Mouse (Mus musculus) heart, adult 8-10 months (tissue): Measurements from ENCODE around the gene Crispld2. TPM values are rescaled to one million over a fixed set of nuclear protein-coding genes. Genes with fewer than 3 reads are reported as not detected.

Experiments used
- DNase-seq: peaks from one replicate; pipeline ENCODE4 v3.0.0; 2022; ENCODE audit warnings: low spot score
- total RNA-seq, 4 experiments: library from RNA; stranded (reverse); gene quantifications; 2 replicates each; pipeline ENCODE4 v1.2.4; 2022

Crispld2 gene
- total RNA-seq = 10 to 100 TPM; 20.9 to 28.7 (median 27.4) TPM

DNA sequence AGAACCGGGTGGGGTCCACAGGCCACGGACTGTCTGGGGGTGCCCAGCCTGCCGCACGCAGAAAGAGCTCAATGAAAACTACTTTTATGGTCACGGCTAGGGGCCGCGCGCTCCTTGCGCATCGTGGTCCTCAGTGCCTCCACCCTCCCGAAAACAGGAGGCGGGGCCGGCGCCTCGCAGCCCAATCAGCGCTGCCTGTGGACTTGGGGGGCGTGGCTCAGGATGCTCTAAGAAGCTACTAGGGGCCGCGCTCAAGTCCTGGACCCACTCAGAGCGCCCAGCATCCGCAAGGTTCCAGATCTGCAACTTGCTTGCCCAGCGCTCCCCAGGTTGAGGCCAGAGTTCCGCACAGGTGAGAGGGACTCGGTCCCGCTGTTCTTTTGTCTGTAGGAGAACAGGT is at the start of gene Crispld2:
Gene Crispld2, plus strand, starts transcription at position 190 of the 400 bp plus-strand sequence.
- DNase-seq = peak; percentile 76

DNA sequence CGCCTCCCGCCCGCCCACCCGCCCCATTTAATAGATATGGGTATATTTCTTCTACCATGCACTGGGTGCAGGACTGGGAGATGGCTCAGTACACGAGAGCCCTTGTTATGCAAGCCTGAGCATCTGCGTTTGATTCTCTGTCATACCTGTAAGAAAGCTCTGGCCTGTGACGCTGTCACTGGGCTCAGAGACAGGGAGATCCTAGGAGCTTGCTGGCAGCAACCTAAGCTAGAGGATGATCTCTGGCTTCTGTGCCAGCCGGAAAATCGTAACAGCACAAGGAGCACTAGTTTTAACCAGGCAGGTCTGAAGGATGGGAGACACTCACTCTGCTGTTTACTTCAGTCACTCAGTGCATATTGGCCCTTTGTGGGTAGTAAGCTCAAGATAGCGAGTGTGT is 48.6 kb upstream of the Crispld2 start:
- DNase-seq = no peak

GRCm38 (mm10) chr8:119944096-119944811 is 48.0 kb upstream of the Crispld2 start:
- peak; percentile 73 for DNase-seq

GRCm38 (mm10) chr8:119946326-119946865 is 45.8 kb upstream of the Crispld2 start:
- DNase-seq = no peak

DNA sequence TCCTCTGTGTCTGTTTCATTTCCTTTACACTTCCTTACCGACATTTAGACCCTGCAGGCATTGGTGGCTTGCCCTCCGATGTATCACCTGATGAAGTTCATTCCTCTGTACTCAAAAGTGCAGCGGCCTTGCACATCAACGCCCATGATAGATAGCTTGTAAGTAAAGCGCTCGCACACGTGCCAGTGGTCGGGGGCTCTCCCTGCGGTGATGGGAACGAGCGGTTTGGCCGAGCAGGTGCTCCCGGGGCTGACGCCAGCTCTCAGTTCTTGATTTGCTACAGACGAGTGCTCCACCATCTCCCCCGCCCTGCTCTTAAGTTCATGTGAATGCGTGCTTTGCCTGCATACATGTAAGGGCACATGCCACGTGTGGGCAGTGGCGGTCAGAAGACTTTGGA is 44.6 kb upstream of the Crispld2 start:
- no peak for DNase-seq

DNA sequence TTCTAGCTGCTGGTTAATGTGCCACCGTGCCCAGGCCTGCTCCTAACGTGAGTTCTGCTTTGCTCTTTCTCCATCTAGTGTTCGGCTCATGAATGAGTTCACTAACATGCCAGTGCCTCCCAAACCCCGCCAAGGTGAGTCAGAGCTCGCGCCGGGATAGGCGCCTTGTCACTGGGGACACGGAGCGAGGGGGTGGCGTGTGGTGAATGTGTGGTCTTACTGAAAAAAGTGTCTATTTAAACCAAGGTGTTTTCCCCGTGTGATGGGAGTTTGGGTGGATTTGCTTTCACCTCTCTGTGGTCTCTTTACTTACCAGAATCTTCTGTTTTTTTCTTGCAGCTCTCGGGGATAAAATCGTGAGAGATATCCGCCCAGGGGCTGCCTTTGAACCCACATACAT is 43.9 kb upstream of the Crispld2 start:
- DNase-seq = no peak

DNA sequence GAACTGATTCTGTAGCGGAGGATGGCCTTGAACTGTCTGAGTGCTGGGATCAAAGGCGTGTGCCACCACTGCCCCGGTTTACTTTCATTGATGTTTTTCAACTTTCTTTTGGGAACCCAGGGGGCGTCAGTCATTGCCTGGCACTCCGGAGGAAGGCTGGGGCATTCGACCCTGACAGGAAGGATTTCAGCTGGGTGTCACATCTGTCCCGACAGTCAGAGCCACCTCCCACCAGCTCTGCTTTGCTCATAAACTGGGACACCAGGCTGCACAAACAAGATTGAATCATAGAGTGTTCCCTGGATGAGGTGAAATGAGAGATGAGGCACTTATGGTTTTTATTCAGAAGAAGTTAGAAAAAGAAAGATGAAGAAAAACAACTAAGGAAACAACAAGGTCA is 40.0 kb upstream of the Crispld2 start:
- DNase-seq = no peak

DNA sequence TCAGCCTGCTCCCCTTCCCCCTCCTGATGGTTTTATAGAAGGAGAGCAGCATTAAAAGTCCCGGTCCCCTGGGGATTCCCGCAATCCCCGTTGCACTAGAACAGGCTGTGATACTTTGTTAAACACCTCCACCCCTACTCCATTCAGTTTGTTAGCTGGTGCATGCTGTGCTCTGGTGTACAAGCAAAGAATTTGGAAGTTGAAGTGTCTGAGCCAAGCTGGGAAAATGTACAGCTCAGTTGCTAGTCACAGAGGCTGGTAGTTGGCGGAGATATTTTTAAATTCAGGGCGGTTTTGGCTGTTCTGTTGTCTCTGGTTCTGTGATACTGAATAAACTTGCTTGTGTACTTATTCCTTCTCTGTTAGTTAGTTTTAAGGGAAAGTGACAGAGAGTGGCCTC is 39.5 kb upstream of the Crispld2 start:
- DNase-seq = no peak

DNA sequence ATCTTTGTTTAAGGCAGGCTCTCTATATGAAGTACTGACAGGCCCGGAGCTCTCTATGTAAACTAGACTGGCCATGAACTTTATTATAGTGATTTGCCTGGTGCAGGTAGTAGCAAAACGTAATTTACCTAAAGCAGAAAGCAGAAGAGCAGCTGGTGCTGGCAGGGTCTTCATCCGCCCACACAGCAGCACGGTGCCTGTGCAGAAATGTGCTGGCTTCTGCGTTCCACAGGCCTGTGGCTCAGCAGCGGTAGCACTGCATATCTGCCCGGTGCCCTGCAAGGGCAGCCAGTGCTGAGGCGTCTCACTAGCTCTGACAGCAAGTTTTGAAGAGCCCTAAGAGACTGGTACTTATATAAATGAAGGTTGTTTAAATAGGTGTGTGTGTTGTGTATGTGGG is 36.9 kb upstream of the Crispld2 start:
- no peak for DNase-seq

GRCm38 (mm10) chr8:119958076-119958475 is 34.2 kb upstream of the Crispld2 start:
- DNase-seq = no peak

DNA sequence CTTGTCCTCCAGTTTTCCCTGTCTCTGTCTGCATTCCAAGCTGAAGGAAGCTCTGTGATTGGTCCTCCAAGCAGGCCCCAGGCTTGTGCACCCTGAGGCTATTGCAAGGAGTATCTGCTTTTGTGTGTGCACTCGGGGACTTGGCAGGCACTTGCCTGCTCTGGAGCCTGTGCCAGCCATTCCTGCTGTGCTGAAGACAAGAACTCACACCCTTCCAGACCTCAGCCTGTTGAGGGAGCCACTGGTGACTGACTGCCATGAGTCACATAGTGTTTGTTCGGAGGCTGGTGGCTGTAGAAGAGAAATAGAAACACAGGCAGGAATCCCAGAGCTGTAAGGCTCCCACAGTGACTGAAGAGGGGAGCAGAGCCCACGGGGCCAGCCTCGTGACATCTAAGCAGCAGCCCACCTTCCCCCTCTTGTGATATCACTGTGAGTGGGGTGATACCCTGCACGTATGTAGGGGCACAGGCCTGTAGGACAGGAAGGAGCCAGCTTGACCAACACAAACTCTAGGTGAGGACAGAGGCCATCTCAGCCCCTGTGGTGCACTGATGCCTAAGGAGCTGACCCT is 31.6 kb upstream of the Crispld2 start:
- DNase-seq = peak; percentile 33

- DNase-seq = no peak
These were observed 27.4 kb upstream of the Crispld2 start for GRCm38 (mm10) chr8:119964859-119965258.

DNA sequence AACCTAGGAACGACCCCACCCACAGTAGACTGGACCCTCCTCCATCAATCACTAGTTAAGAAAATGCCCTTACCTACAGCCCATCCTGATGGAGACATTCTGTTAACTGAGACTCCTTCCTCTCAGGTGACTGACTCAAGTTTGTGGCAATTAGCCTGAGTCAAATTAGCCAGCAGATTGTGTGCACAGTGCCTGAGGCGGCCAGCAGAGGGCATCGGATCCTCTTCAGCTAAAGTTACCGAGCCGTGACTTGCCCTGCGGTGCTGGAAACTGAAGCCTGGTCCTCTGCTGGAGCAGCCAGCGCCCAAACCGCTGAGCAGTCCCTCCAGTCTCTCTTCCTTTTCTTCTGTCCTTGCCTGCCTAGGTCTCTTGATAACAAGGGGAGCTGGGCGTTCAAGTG is 24.8 kb upstream of the Crispld2 start:
- no peak for DNase-seq

- no peak for DNase-seq
These were observed 22.1 kb upstream of the Crispld2 start for GRCm38 (mm10) chr8:119970169-119970568.

- DNase-seq = no peak
These were observed 19.7 kb upstream of the Crispld2 start for GRCm38 (mm10) chr8:119972558-119972957.

DNA sequence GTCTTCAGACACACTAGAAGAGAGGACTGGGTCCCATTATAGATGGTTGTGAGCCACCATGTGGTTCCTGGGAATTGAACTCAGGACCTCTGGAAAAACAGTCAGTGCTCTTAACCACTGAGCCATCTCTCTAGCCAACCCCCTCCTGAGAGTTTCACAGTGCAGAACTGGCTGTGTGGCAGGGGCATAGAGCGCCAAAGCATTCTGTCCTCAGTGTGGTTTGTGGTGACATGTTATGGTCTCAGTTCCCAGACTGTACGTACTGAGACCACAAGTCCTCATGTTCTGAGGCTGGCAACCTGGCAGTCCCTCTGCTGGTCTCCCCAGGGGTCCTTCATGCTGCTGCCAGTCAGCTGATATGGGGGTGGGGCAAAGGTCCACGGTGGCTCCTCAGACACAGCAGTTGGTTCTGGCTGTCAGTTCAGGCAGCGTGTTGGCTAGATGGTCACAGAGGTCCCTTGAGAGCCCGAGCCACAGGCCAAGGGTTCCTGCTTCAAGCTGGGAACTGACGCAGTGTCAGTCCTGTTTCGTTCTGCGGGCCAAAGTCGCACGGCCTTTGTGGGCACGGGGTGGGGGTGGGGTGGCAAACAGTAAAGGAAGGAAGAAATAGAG is 13.4 kb upstream of the Crispld2 start:
- no peak for DNase-seq

DNA sequence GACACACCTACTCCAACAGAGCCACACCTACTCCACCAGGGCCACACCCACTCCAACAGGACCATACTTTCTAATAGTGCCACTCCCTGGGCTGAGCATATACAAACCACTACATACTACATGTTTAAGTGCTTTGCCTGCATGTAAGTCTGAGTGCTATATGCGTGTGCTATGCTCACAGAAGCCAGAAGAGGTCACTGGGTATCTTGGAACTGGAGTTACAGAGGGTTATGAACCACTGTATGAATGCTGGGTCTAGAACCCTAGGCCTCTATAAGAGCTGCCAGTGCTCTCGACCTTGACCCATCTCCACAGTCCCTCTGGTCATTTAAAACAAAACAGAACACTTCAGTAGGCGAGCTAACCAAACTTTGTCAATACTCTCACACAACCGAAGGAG is 11.0 kb upstream of the Crispld2 start:
- no peak for DNase-seq

DNA sequence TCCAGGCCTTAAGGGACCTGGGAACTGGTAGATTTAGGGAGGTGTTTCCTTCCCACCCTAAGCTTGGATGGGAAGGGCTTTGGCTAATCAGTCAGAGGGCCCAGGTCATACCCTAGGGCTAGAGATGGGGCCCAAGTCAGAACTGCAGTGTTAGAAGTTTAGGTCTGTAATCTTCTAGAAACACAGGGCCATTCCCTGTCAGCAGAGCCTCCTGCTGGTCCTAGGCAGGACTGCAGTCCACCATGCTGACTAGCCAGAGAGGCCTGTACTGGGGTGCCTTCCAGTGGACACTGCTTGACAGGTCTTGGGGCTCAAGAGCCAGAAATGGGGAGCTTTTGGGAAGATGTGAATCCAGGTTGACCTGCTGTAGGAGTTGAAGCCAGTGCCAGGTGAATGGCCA is 8.2 kb upstream of the Crispld2 start:
- no peak for DNase-seq

- no peak for DNase-seq
These were observed 6.1 kb upstream of the Crispld2 start for GRCm38 (mm10) chr8:119986174-119986573.

DNA sequence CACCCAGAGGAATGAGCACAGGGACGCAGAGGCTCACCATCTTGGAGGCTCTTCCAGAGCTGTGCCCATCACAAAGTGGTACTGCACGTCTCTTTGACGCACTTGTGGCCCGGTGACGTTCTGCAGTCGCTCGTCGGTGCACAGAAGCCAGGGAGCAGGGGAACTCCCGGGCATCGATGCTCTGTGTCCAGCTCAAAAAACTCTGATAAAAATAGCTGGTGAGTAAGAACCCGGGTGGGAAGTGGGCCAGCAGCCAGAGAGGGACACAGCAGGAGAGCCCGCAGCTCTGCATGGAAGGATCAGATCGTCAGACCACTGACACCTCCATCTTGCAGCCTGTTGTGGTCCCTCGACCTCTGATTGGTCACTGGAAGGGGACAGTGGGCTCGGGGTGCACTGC is 4.2 kb upstream of the Crispld2 start:
- DNase-seq = no peak

- DNase-seq = no peak
These were observed 1.9 kb downstream of the Crispld2 start for GRCm38 (mm10) chr8:119994114-119994513.

GRCm38 (mm10) chr8:119994556-119994955 is 2.3 kb downstream of the Crispld2 start:
- no peak for DNase-seq

GRCm38 (mm10) chr8:119997266-119997665 is 5.0 kb downstream of the Crispld2 start:
- DNase-seq = no peak
